Mouse (Mus musculus) bone marrow macrophage, adult 2 months (primary cell): Measurements from ENCODE around the gene Gria2.

Experiments
- CTCF ChIP-seq: IDR thresholded peaks from 2 replicates; pipeline ENCODE4 v1.5.1; 2012; ENCODE audit warnings: low read depth, mild to moderate bottlenecking, low read length, moderate library complexity
- POLR2A ChIP-seq: IDR thresholded peaks from 2 replicates; pipeline ENCODE4 v1.6.1; 2012; ENCODE audit warnings: mild to moderate bottlenecking, low read depth, low read length, borderline replicate concordance

DNA sequence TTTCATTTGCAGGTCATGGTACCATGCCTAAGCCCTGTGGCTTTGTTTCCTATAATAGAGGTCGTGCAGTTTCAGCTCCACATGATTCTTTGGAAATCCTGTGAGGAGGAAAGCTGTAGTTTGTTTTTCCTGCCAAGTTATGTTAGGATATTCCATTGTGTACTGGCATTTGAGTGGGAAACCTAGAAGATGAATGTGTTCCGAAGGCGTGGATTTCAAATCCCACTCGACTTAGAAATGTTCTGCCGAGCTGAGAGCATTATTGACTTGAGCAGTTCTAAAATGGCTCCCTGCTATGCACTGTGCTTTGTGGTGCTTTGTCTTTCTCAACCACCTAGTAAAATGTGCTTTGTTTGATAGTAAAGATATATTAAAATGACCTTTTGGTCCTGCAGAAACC, 150.4 kb downstream of the Gria2 start:
- TF ChIP-seq POLR2A = no peak
- TF ChIP-seq CTCF = no peak
